Mouse (Mus musculus) megakaryocyte, embryonic 14.5 days (primary cell): ENCODE results near the gene C130074G19Rik.

ENCODE experiments used
- FLI1 ChIP-seq: IDR thresholded peaks from 2 replicates; pipeline ENCODE4 v1.6.1; 2012; ENCODE audit warnings: low read length, inconsistent platforms, mixed read lengths
- GATA1 ChIP-seq: IDR thresholded peaks from 3 replicates; pipeline ENCODE4 v1.6.1; 2012; ENCODE audit warnings: mixed read lengths, low read length, inconsistent platforms, borderline replicate concordance

DNA sequence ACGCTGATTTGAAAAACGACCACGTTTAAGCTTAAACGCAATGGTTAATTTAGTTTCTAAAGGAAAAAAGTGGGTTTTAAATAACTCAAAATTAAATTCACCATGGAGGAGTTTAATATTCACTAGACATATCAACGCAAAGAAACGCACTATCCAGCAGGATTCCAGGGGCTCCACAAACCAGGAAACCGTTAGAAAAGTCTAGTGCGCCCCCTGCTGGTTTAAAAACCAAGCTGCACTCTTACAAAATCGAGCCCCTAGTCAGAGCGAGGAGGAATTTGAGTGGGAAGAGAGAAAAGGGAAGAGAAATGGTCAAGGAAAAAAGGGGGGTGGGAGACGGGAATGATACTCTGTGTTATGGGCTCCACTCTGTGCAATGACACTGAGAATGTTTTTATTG is 57.9 kb downstream of the C130074G19Rik start:
- no peak for TF ChIP-seq GATA1
- no peak for TF ChIP-seq FLI1
